Mouse (Mus musculus) intestine, embryonic 16.5 days (tissue): Measurements from ENCODE around the gene Fam240a. TPM values are rescaled to one million over a fixed set of nuclear protein-coding genes. Genes with fewer than 3 reads are reported as not detected.

Source experiments
- ATAC-seq: fragments of 200-750 bp; cut with Nextera tagmentation; 2 replicates; pipeline ENCODE4 v1.8.0; 2017; ENCODE audit warnings: moderate TSS enrichment, moderate library complexity
- H3K27ac ChIP-seq: fragments of 300-500 bp; sonication (generic); 2 replicates; pipeline ENCODE4 v1.5.1; 2014; ENCODE audit warnings: mild to moderate bottlenecking, low read length
- H3K27me3 ChIP-seq: fragments of 300-500 bp; sonication (generic); replicated peaks from 2 replicates; pipeline ENCODE4 v1.6.1; 2014; ENCODE audit warnings: low read length, control low read depth, mixed read lengths; ENCODE audit not compliant: control insufficient read depth, insufficient read depth
- H3K36me3 ChIP-seq: fragments of 300-500 bp; sonication (generic); 2 replicates; pipeline ENCODE4 v1.6.1; 2014; ENCODE audit warnings: low read length, control low read depth; ENCODE audit not compliant: control insufficient read depth, insufficient read depth
- H3K4me1 ChIP-seq: fragments of 300-500 bp; sonication (generic); 2 replicates; pipeline ENCODE4 v1.6.1; 2014; ENCODE audit warnings: low read length, control low read depth, mixed read lengths; ENCODE audit not compliant: control insufficient read depth, insufficient read depth
- H3K4me2 ChIP-seq: fragments of 300-500 bp; sonication (generic); 2 replicates; pipeline ENCODE4 v1.6.1; 2014; ENCODE audit warnings: low read depth, low read length, control low read depth
- H3K4me3 ChIP-seq: fragments of 300-500 bp; sonication (generic); 2 replicates; pipeline ENCODE4 v1.5.1; 2014; ENCODE audit warnings: mild to moderate bottlenecking, low read length
- H3K9ac ChIP-seq: fragments of 300-500 bp; sonication (generic); 2 replicates; pipeline ENCODE4 v1.6.1; 2014; ENCODE audit warnings: low read depth, low read length
- H3K9me3 ChIP-seq: fragments of 300-500 bp; sonication (generic); 2 replicates; pipeline ENCODE4 v1.6.1; 2016; ENCODE audit warnings: low read length, control low read depth; ENCODE audit not compliant: control insufficient read depth
- WGBS: fragments of 180-500 bp; shearing (Covaris S2); extraction: QIAGEN DNeasy Blood & Tissue Kit; methylation state at CpG from one replicate; pipeline ENCODE4 v1.1.7; 2014; 5-methylcytosine and 5-hydroxymethylcytosine counted together
- polyA plus RNA-seq: library from polyadenylated mRNA; unstranded; fragments of >200 nt; fragmentation: Nextera tagmentation; extraction: Ambion mirVana; gene quantifications from 2 replicates; pipeline ENCODE4 v1.2.1, GENCODE M21; 2015

Gene Fam240a
- polyA plus RNA-seq, 1 experiment from 2014 or later: not detected

- H3K9me3 ChIP-seq: no peaks in the 10 kb centered on the region
- no peaks in the 10 kb centered on the region for H3K27me3 ChIP-seq
- ATAC-seq: no peak
- no peaks in the 10 kb centered on the region for H3K36me3 ChIP-seq
- H3K4me3 ChIP-seq: no peak overlapping the region
- H3K9ac ChIP-seq: no peak overlapping the region
- 87% methylated on average over 6 of the region's 6 CpGs for WGBS
- no peak overlapping the region for H3K4me2 ChIP-seq
- no peak overlapping the region for H3K27ac ChIP-seq
- no peaks in the 10 kb centered on the region for H3K4me1 ChIP-seq
These were observed 15.5 kb downstream of the Fam240a start for GRCm38 (mm10) chr9:110901204-110901603.

GRCm38 (mm10) chr9:110899451-110900008, 17.1 kb downstream of the Fam240a start:
- 62% methylated on average over 10 of the region's 10 CpGs for WGBS
- H3K4me1 ChIP-seq: no peaks in the 10 kb centered on the region
- H3K9me3 ChIP-seq: no peaks in the 10 kb centered on the region
- H3K27ac ChIP-seq: no peak overlapping the region
- H3K4me3 ChIP-seq: no peak overlapping the region
- no peaks in the 10 kb centered on the region for H3K27me3 ChIP-seq
- no peak overlapping the region for H3K4me2 ChIP-seq
- H3K36me3 ChIP-seq: 0 out of 2 replicates have a peak, but pooled peaks cover 3% of the 10 kb centered on the region
- H3K9ac ChIP-seq: no peak overlapping the region
- no peak for ATAC-seq

GRCm38 (mm10) chr9:110896595-110896994, 20.1 kb downstream of the Fam240a start:
- Histone ChIP-seq H3K9ac (no peak overlapping the region), H3K27ac (no peak overlapping the region), H3K36me3 (0 out of 2 replicates have a peak, but pooled peaks cover 3% of the 10 kb centered on the region), H3K4me3 (no peak overlapping the region), H3K27me3 (no peaks in the 10 kb centered on the region), H3K4me1 (no peaks in the 10 kb centered on the region), H3K4me2 (no peak overlapping the region), H3K9me3 (no peaks in the 10 kb centered on the region)
- 17% methylated on average over 6 of the region's 6 CpGs for WGBS
- ATAC-seq: 0 out of 2 replicates have a peak, but pooled peaks have one; percentile 17

GRCm38 (mm10) chr9:110895994-110896393, 20.7 kb downstream of the Fam240a start:
- no peak for ATAC-seq
- Histone ChIP-seq H3K9ac (no peak overlapping the region), H3K4me1 (peaks cover 4% of the 10 kb centered on the region; the same call in 1 of the 2 replicates), H3K36me3 (0 out of 2 replicates have a peak, but pooled peaks cover 3% of the 10 kb centered on the region), H3K4me2 (no peak overlapping the region), H3K4me3 (no peak overlapping the region), H3K9me3 (no peaks in the 10 kb centered on the region), H3K27ac (no peak overlapping the region), H3K27me3 (no peaks in the 10 kb centered on the region)
- WGBS: 22% methylated on average over 7 of the region's 7 CpGs

GRCm38 (mm10) chr9:110895507-110895906, 21.2 kb downstream of the Fam240a start:
- no peaks in the 10 kb centered on the region for H3K9me3 ChIP-seq
- H3K9ac ChIP-seq: no peak overlapping the region
- ATAC-seq: no peak
- H3K4me1 ChIP-seq: peaks cover 9% of the 10 kb centered on the region; the same call in 1 of the 2 replicates
- H3K4me2 ChIP-seq: no peak overlapping the region
- H3K27ac ChIP-seq: no peak overlapping the region
- H3K4me3 ChIP-seq: no peak overlapping the region
- 0 out of 2 replicates have a peak, but pooled peaks cover 3% of the 10 kb centered on the region for H3K36me3 ChIP-seq
- no peaks in the 10 kb centered on the region for H3K27me3 ChIP-seq
- 64% methylated on average over 5 of the region's 5 CpGs for WGBS

- Histone ChIP-seq H3K36me3 (0 out of 2 replicates have a peak, but pooled peaks cover 3% of the 10 kb centered on the region), H3K4me3 (no peak overlapping the region), H3K9me3 (no peaks in the 10 kb centered on the region), H3K9ac (no peak overlapping the region), H3K4me1 (peaks cover 20% of the 10 kb centered on the region), H3K4me2 (no peak overlapping the region), H3K27me3 (no peaks in the 10 kb centered on the region), H3K27ac (no peak overlapping the region)
- ATAC-seq: no peak
- 66% methylated on average over 10 of the region's 10 CpGs for WGBS
These were observed 23.2 kb downstream of the Fam240a start for GRCm38 (mm10) chr9:110893429-110893828.

GRCm38 (mm10) chr9:110892552-110892951, 24.1 kb downstream of the Fam240a start:
- Histone ChIP-seq H3K9me3 (no peaks in the 10 kb centered on the region), H3K36me3 (0 out of 2 replicates have a peak, but pooled peaks cover 3% of the 10 kb centered on the region), H3K27me3 (no peaks in the 10 kb centered on the region), H3K4me1 (peaks cover 24% of the 10 kb centered on the region), H3K4me2 (no peak overlapping the region), H3K27ac (no peak overlapping the region), H3K9ac (no peak overlapping the region), H3K4me3 (no peak overlapping the region)
- 86% methylated on average over 3 of the region's 3 CpGs for WGBS
- ATAC-seq: no peak

- Histone ChIP-seq H3K4me1 (peaks cover 24% of the 10 kb centered on the region), H3K9ac (0 out of 2 replicates have a peak overlapping the region, but pooled peaks have one; percentile 19), H3K4me2 (no peak overlapping the region), H3K36me3 (0 out of 2 replicates have a peak, but pooled peaks cover 3% of the 10 kb centered on the region), H3K4me3 (no peak overlapping the region), H3K27ac (no peak overlapping the region), H3K9me3 (no peaks in the 10 kb centered on the region), H3K27me3 (no peaks in the 10 kb centered on the region)
- ATAC-seq: no peak
- 68% methylated on average over 12 of the region's 12 CpGs for WGBS
These were observed 25.4 kb downstream of the Fam240a start for GRCm38 (mm10) chr9:110891077-110891828.

- 11% methylated on average over 21 of the region's 21 CpGs for WGBS
- H3K27me3 ChIP-seq: no peaks in the 10 kb centered on the region
- H3K4me1 ChIP-seq: peaks cover 24% of the 10 kb centered on the region
- H3K27ac ChIP-seq: peak overlapping the region; percentile 48
- peak overlapping the region; percentile 39; the same call in 1 of the 2 replicates for H3K4me2 ChIP-seq
- no peaks in the 10 kb centered on the region for H3K9me3 ChIP-seq
- H3K9ac ChIP-seq: peak overlapping the region; percentile 53; the same call in 1 of the 2 replicates
- peak; percentile 83 for ATAC-seq
- H3K36me3 ChIP-seq: 0 out of 2 replicates have a peak, but pooled peaks cover 1% of the 10 kb centered on the region
- 0 out of 2 replicates have a peak overlapping the region, but pooled peaks have one; percentile 7 for H3K4me3 ChIP-seq
These were observed 26.5 kb downstream of the Fam240a start for GRCm38 (mm10) chr9:110890026-110890783.
